Mouse (Mus musculus): ENCODE data around the gene Hesx1. TPM values are rescaled to one million over a fixed set of nuclear protein-coding genes. Genes with fewer than 3 reads are reported as not detected.
"Not testable (repeated sequence)": the region's sequence is repeated elsewhere in the genome, so short reads cannot be mapped to it uniquely, and the experiment has no call there.

The Hesx1 gene
- not detected for total RNA-seq (2021)
- long read RNA-seq: 0 reads

DNA sequence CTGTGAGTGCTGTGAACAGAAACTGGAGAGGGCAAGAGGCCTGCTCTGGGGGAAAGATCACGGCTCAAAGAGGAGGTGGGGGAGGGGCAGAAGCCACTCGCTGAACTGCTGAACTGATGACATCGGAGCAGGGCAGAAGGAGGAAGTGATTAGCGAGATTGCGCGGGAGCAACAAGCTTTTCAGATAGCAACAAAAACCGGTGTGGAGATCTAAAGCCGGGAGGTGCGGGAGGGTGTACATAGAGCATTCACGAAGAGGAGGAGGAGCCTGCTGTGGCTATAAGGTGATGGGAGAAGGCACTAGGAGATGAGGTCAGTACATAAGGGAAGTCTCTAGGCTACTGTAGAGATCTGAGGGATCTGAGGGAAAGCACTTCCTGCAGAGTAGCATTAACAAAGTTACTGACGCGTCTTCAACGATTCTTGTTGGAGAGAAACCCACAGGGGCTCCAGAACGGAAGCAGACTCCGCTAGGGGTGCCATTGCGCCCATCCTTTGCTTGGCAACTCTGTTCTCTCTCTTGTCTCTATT, at the start of gene Hesx1:
Hesx1 (plus strand) TSS at position 206 of the 531 bp plus-strand sequence.
- peak; percentile 15 to 17 for DNase-seq (ENCODE audit: low spot score in 2 of 2)

DNA sequence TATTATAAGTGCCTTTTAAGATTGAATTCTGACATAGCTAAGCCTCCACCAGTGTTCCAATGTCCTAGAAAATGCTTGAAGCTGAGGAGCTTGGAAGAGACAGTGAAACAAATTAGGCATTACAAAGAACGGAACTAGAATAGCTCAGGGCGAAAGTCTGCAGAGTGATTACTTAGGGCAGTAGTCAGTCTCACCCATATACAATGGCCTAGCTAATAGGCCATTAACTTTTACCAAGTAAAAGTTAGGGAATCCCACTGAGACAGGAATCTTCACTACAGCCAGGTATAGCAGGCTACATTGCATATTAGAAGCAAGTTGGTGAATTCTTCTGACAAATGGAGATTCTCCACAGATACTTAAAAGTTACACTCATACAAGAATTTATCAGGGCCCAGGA, 38.1 kb upstream of the Hesx1 start:
- not testable (repeated sequence) for DNase-seq (ENCODE audit: low spot score in 2 of 2)

DNA sequence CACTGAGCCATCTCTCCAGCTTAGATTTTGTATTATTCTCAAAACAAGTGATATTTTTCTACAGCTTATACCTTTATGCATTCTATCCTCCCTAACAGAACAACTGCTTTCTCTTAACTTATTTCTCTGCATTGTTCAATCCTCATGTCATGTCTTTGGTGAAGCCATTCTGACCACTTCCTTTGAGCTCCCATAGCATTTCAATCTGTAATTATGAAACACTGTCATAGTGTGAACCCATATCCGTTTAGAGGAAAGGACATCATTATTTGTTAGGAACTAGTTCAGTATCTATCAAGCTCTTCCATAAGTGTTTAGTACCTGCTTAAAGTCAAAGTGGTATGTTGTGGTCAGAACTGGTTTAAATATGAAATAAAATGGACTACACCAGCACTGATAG, 33.7 kb upstream of the Hesx1 start:
- DNase-seq (ENCODE audit: low spot score in 2 of 2): no peak

DNA sequence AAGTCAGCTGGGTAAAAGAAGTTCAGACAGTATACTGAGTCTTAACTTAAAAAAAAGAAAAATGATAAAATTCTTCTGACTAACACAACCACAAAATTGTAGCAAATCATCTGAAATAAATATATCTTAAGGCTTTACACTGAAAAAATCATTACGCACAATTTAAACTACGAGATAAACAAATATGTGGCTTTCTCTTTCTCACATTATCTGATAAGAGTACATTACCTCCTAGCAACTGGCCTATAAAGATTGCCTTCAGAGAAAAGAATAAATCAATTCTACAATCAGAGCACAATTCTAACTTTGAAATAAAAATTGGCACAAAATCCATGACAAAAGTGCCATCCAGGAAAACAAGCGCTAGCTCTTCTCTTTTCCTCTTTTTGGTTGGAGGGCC, 25.1 kb upstream of the Hesx1 start:
- DNase-seq (ENCODE audit: low spot score in 2 of 2): no peak

DNA sequence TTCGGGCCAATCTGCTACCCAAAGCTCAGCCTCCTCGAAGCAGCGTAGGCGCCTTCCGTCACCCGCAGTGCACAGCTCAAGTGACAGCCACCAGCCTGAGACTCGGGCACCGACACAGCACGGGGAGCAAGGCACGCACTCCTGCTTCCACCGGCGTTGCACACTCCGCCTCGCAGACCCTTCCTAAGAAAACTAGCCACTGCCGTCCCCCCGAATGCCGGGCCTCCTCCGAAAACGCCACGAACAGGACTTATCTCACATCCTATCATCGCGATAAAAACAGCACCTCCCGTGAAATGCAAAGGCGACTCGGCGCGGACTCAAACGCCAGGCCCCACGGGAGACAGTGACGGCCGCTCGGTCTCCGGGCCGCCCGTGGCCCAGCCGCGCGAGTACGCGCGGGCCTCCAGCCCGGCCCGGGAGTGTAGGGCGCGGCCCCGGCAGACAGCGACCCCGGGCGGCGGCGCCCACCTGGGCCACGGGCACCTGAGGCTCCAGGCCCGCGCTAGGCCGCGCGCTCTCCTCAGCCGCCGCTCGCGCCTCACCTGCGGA, 24.3 kb upstream of the Hesx1 start:
- DNase-seq (ENCODE audit: low spot score in 2 of 2): peak; percentile 64 to 71

DNA sequence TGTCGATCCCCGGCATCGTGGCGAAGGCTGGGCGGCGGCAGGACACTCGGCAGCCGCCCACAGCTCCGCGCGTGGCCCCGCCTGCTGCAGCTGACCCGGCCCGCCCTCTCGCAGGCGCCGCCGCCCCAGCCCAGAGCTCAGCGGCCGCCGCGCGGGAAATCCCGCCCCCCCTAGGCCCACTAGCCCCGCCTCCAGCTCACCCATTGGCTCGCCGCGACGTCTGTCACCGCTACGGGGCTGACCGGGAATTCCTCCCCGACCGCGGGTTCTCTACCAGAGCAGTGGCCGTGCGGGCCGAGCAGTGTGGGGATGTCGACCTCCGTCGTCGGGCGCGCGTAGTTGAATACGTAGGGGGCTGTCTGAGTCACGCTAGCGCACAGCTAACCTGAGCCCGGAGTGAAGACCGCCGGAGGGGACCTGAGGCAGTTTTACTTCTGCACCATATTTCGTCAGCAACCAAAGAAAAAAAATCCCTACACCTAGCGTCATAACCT, 23.7 kb upstream of the Hesx1 start:
- DNase-seq (ENCODE audit: low spot score in 2 of 2): peak; percentile 99

DNA sequence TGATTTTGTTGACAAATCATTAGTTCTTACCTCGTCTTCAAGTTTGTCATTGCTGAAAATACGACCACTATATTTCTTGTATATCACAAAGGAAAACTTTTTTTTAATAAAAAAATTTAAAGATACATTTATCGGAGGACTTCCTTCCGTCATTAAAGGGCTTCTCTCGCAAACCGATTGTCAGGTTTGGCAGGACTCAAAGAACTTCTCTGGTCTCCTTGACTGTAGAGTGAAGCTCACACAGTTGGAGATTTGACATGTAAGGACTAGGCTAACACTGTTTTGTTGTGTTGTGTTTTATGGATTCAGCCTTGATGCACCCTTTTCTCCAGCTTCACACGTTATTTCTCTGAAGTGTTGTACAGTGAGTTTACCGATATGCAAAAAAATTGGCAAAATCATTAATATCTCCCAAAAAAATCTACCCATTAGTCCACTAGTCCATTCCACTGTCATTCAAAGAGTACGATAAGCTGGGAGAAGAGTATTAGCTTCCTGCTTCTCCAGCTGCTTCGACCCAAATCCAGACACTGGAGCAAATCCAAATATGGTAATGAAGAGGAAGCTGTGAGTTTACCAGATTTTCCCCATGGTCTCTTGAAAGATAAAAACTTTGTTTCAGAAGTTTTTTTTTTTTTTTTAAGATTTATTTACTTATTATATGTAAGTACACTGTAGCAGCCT, 23.0 kb upstream of the Hesx1 start, which contains the start of gene Appl1:
Appl1 (minus strand) TSS at position 127 of the 684 bp plus-strand sequence.
- DNase-seq (ENCODE audit: low spot score in 2 of 2): no peak

DNA sequence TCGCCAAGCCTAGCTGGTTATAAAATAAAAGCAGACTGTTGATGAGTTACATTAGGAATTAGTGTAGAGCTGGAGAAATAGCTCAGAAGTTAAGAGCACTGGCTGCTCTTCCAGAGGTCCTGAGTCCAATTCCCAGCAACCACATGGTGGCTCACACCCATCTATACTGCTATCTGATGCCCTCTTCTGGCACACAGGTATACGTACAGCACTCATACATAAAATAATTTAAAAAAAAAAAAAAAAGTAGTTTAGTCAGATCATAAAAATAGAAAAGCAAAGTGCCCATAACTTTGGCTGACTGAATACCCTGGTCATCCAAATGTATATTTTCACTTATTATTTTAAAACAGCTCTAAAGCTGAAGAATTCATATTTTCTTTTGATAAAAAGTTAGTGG, 21.1 kb upstream of the Hesx1 start:
- DNase-seq (ENCODE audit: low spot score in 2 of 2): no peak

DNA sequence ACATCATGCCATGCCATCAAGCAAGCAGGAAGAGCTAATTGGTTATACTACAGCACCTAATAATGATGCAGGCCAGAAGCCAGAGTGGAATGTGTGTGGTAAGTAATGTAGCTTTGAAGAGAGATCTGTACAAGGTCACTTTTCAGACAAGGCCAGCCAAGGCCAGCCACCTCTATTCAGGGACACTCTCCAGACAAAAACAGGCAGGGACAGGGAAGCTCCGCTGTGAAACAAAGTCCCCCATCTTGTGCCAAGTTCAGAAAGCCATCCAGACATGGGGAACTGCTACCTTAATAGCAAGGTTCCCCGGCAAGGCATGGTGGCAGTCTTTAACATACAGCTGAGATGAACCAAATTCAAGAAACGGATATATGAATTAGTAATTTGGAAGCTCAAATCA, 18.7 kb upstream of the Hesx1 start:
- DNase-seq (ENCODE audit: low spot score in 2 of 2): no peak

DNA sequence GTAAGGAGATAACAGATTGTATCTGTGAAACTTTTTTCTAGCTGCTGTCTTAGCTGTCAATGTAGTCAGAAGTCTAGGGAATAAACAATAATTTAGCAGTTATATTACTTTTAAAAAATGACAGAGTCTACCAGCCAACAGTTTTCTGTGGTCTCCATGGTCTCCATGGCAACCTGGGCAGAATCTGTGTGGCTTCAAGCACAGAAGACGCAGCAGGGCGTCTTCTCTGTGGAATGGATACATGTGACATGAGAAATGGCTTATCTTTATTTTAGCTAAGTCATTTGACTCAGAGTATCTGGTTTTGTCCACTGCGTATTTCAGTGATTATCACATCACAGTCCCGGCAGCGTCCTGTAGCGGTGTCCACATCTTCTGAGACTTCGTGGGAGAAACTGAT, 18.0 kb upstream of the Hesx1 start:
- DNase-seq (ENCODE audit: low spot score in 2 of 2): no peak

DNA sequence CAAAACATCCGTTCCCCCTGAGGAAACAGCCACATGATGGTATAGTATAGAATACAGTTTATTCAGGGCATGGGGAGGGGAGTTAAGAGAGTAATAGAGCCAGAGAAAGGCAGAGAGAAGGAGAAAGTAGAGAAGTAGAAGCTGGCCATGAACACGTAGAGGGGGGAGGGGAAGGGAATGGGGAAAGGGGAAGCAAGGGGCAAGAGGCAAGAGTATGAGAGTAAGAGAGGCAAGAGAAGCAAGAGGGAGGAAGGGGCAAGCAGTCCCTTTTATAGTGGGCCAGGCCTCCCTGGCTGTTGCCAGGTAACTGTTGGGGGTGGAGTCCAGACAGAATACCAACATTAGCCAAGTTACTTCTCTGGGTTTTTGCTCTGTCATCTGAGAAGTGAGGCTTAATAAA, 16.7 kb upstream of the Hesx1 start:
- no peak for DNase-seq (ENCODE audit: low spot score in 2 of 2)

DNA sequence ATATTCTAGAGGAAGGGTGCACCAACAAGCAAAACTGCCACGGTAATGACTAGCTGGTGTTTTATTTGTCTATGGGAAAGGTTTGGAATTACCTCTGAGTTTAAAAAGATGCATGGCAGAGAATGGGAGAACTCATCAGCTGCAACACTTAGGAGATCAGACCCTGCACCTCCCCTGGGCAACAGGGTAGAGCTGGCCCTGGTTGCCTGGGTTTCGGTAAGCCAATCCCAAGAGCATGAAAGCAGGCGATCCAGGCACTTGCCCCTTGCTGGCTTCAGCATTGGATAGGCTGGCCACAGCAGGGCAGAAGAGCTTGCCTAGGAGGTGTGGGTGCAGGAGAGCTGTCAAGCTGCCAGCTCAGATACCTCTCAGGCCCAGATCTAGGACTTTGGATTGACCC, 14.4 kb upstream of the Hesx1 start:
- DNase-seq (ENCODE audit: low spot score in 2 of 2): no peak

DNA sequence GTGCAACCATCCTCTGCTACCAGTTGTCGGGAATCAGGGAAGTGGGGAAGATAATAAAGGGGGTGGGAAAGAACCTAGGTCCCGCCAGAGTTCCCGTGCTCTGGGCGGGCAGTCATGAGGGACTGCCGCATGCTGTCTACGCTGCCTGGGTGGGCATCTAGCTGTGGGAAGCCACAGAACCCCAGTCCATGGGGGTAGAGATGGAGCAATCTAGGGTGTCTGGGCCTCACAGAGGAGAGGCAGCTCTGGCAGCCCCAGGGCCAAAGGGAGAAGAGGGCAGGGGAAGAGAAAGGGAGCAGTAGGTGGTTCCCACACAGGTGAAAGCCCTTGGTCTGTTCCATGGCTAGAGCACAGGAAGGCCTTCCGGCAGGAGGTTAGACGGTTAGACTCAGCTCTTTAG, 13.2 kb upstream of the Hesx1 start:
- DNase-seq (ENCODE audit: low spot score in 2 of 2): no peak

DNA sequence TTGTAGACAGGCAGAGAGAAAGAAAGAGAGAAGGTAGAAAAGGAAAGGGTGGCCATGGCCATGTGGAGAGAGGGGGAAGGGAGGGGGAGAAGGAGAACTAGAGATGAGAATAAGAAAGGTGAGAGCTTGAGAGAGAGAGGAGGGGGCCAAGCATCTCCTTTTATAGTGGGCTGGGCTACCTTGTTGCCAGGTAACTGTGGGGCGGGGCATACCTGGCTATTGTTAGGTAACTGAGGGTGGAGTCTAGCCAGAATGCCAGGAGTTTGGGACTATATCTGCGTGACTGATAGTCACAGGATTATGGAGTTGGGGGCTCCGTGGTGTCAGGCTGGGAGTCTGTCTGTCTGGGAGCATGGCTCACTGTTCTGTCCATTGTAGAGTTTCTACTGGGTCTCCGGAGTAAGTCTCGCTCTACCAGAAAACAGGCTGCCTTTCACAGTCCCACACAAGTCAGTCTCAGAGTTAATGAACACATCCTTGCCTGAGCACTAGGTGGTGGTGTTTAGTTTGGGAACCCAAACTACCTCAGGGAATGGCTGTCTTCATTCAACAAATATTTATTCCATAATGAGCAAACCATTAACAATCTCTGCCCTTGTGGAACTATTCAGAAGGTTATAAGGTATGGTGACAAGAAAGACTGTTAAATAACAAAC, 12.6 kb upstream of the Hesx1 start:
- no peak for DNase-seq (ENCODE audit: low spot score in 2 of 2)

DNA sequence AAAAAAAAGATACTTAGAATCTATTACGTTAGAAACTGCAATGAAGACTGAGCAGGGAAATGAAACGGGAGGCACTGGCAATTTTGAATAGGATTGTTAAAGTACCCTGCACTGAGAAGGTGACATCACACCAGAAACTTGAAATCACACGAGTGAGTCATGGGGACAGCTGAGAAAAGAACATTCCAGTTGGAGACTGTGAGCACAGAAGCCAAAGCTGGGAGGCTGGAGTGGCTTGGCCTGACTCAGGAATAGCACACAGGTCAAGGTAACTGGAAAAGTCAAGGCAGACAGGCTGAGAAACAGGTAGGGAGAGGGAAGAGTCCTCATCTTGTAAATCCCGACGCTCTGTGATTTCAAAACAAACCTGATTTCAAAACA, 12.1 kb upstream of the Hesx1 start:
- DNase-seq (ENCODE audit: low spot score in 2 of 2): no peak

DNA sequence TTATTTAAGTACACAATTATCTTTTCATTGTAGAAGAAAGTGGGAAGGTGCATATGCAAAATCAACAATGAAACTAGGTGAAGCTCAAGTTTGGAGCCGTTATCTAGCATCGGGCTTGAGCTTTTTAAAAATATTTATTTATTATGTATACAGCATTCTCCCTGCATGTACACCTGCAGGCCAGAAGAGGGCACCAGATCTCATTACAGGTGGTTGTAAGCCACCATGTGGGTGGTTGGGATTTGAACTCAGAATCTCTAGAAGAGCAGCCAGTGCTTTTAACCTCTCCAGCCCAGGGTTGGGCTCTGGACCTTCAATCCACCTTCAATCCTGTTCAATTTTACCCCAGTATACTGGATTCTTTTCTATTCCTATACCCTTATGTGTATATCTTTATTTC, 5.5 kb upstream of the Hesx1 start:
- DNase-seq (ENCODE audit: low spot score in 2 of 2): no peak

DNA sequence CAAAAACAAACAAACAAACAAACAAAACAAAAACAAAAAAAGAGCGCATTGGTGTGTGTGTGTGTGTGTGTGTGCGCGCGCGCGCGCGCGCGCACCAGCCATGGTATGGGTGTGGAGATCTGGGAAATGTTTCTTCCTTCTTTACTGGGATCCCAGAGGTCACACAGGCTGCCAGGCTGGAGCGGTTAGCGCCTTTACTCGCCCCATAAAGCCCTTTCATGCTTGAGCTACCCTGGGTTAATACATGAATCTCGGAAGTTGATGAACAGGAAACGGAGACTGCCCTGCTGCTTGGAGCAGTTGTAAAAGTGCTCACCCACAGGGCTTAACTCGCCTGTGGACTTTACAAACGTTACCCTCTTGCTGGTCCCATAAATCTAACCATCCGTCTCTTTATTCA, 2.6 kb upstream of the Hesx1 start:
- DNase-seq (ENCODE audit: low spot score in 2 of 2): no peak

DNA sequence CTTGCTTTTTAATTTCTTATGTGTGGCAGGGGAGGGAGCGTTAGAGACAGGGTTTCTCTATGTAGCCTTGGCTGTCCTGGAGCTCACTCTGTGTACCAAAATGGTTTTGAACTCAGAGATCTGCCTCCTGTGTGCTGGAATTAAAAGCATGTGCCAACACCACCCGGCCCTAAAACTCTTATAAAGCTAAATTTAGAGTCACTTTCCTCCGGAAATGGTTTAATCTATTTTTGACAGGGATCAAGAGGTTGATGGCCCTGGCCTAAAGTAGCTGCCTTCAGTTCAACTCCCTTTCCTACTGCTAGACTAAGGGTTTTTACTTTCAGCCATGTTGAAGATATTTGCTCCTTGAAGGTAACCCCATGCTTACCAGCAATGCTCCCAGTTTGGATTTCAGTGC, 789 bp upstream of the Hesx1 start:
- no peak for DNase-seq (ENCODE audit: low spot score in 2 of 2)

DNA sequence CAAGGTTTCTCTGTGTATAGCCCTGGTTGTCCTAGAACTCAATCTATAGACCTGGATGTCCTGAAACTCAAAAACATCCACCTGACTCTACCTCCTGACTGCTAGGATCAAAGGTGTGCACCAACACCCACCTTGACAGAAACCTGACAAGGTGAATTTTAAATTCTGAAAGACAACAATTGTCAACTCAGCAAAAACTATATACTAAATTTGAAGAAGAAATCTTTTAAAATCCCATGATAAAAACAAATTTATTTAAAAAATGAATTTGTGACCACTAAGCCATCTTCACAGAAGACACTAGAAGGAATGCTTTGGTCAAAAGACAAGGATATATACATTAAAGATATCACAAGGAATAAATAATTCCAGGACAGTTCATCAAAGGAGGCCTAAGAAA, 2.0 kb downstream of the Hesx1 start:
- no peak for DNase-seq (ENCODE audit: low spot score in 2 of 2)

DNA sequence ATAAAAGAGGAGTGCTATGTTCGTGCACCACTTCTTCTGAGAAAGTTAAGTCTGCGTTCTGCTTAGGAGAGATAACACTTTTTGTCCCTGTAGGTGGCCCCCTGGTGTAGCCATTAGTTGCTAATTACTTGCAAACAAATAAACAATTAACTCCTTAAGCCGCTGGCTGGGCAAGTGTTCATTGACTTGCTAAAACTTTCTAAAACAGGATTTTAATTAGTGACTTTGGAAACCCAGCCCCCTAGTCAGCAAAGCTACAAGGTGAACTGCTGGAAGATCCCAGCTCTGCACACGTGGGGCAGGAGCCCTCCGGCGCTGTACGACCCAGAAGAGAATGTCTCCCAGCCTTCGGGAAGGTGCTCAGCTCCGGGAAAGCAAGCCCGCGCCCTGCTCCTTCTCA, 6.2 kb downstream of the Hesx1 start:
- no peak for DNase-seq (ENCODE audit: low spot score in 2 of 2)

DNA sequence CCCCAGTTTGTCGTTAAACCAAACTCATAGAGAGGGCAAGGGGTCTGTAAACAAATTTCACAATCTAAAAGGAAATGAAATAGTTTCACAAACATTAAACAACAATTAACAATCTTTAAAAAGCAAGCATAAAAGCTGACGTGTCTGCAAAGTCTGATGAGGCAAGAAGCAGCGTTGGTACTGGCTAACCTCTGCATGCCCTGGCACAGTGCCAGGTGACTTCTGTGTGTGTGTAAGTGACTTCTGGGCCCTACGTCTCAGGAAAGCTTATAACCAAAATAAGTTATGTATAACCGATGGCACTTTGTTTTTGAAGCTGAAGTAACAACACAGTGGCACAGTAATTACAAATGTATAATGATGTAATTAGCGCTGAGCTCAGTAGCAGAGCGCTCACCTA, 10.7 kb downstream of the Hesx1 start:
- DNase-seq (ENCODE audit: low spot score in 2 of 2): no peak

DNA sequence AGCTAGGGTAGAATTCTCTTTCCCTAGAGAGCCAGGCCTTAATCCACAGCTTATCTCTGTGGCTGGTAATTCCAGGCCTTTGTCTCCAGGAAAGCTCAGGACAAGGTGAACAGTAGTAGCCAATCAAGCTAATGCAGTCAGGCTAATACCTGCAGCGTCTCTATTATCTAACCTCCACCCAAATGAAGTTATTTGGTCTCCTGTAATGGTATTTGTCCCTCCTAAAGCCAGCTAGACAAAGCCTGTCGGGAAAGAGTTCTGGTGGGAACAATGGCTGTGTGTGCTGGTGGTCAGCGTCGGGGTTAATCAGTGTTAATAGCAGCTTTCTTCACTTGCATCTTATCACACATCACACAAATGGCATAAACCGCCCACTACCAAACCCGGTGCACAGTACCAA, 11.7 kb downstream of the Hesx1 start:
- DNase-seq (ENCODE audit: low spot score in 2 of 2): no peak
